Mouse (Mus musculus) stomach, embryonic 16.5 days (tissue): ENCODE results near the gene Lamp1. TPM values are rescaled to one million over a fixed set of nuclear protein-coding genes. Genes with fewer than 3 reads are reported as not detected.
"Not testable (repeated sequence)": the region's sequence is repeated elsewhere in the genome, so short reads cannot be mapped to it uniquely, and the experiment has no call there.

Experiments
- ATAC-seq: fragments of 200-750 bp; cut with Nextera tagmentation; 2 replicates; pipeline ENCODE4 v1.8.0; 2017; ENCODE audit warnings: moderate number of reproducible peaks, moderate TSS enrichment; ENCODE audit not compliant: insufficient read depth, low FRiP score
- H3K27ac ChIP-seq: fragments of 300-500 bp; sonication (generic); 2 replicates; pipeline ENCODE4 v1.5.1; 2014; ENCODE audit warnings: low read length
- H3K27me3 ChIP-seq: fragments of 300-500 bp; sonication (generic); 2 replicates; pipeline ENCODE4 v1.6.1; 2014; ENCODE audit warnings: low read length, control low read depth, mixed read lengths; ENCODE audit not compliant: control insufficient read depth, insufficient read depth
- H3K36me3 ChIP-seq: fragments of 300-500 bp; sonication (generic); 2 replicates; pipeline ENCODE4 v1.6.1; 2014; ENCODE audit warnings: low read length; ENCODE audit not compliant: control insufficient read depth, insufficient read depth
- H3K4me1 ChIP-seq: fragments of 300-500 bp; sonication (generic); 2 replicates; pipeline ENCODE4 v1.6.1; 2014; ENCODE audit warnings: low read length, control low read depth, mixed read lengths; ENCODE audit not compliant: control insufficient read depth, insufficient read depth
- H3K4me2 ChIP-seq: fragments of 300-500 bp; sonication (generic); 2 replicates; pipeline ENCODE4 v1.6.1; 2014; ENCODE audit warnings: low read depth, low read length, mixed read lengths
- H3K4me3 ChIP-seq: fragments of 300-500 bp; sonication (generic); replicated peaks from 2 replicates; pipeline ENCODE4 v1.5.1; 2014; ENCODE audit warnings: mild to moderate bottlenecking, low read length
- H3K9ac ChIP-seq: fragments of 300-500 bp; sonication (generic); 2 replicates; pipeline ENCODE4 v1.6.1; 2014; ENCODE audit warnings: low read length
- H3K9me3 ChIP-seq: fragments of 300-500 bp; sonication (generic); replicated peaks from 2 replicates; pipeline ENCODE4 v1.6.1; 2016; ENCODE audit warnings: low read length, control low read depth; ENCODE audit not compliant: control insufficient read depth
- WGBS: fragments of 180-500 bp; shearing (Covaris S2); extraction: QIAGEN DNeasy Blood & Tissue Kit; methylation state at CpG from one replicate; pipeline ENCODE4 v1.1.7; 2014; 5-methylcytosine and 5-hydroxymethylcytosine counted together
- polyA plus RNA-seq: library from polyadenylated mRNA; unstranded; fragments of >200 nt; fragmentation: Nextera tagmentation; extraction: Ambion mirVana; gene quantifications from 2 replicates; pipeline ENCODE4 v1.2.1, GENCODE M21; 2015

Lamp1 gene
- polyA plus RNA-seq, 1 experiment from 2014 or later = 263 TPM

DNA sequence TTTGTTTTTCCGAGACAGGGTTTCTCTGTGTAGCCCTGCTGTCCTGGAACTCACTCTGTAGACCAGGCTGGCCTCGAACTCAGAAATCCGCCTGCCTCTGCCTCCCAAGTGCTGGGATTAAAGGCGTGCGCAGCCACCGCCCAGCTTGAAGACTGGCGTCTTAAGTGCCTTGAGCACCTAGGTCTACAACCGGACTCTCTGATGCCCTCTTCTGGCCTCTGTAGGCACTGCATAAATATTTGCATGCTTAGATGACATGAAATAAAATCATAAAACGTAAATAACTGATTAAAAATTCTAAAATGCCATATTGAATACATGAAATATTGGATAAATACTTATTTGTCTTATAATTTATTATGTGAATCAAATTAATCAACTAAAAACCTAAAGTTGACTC, 26.7 kb upstream of the Lamp1 start:
- not testable (repeated sequence) for H3K9me3 ChIP-seq, H3K27ac ChIP-seq, H3K9ac ChIP-seq, H3K4me1 ChIP-seq, H3K4me2 ChIP-seq, H3K4me3 ChIP-seq, ATAC-seq, H3K27me3 ChIP-seq
- 70% methylated on average over 9 of the region's 9 CpGs for WGBS
- H3K36me3 ChIP-seq = peaks cover 28% of the 10 kb centered on the region

DNA sequence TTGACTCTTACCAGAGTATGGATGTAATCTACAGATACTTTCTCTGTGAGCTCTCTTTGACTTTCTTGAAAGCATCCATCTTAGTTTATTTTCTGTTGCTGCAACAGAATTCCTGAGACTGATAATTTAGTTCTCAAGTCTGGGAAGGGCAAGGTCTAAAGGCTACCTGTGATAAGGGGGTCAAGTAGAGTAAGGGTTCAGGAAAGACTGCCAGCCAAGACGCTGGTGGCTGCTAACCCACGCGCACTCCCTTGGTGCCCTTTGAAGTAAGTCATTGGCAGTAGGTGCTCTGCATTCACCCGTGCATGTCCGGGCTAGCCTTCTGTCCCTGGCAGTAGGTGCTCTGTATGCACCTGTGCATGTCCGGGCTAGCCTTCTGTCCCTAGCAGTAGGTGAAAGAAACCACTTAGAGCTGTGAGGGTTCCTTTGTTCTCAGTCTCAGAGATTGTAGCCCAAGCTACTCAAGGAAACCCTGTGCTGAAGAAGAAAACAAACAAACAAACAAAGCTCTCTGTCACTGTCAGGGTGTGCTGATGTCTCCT, 19.2 kb upstream of the Lamp1 start:
- Histone ChIP-seq H3K4me2 (no peak overlapping the region), H3K9me3 (no peaks in the 10 kb centered on the region), H3K27me3 (no peaks in the 10 kb centered on the region), H3K27ac (no peak overlapping the region), H3K9ac (no peak overlapping the region), H3K36me3 (peaks cover 46% of the 10 kb centered on the region), H3K4me1 (no peaks in the 10 kb centered on the region), H3K4me3 (no peak overlapping the region)
- 88% methylated on average over 6 of the region's 6 CpGs for WGBS
- ATAC-seq = no peak

DNA sequence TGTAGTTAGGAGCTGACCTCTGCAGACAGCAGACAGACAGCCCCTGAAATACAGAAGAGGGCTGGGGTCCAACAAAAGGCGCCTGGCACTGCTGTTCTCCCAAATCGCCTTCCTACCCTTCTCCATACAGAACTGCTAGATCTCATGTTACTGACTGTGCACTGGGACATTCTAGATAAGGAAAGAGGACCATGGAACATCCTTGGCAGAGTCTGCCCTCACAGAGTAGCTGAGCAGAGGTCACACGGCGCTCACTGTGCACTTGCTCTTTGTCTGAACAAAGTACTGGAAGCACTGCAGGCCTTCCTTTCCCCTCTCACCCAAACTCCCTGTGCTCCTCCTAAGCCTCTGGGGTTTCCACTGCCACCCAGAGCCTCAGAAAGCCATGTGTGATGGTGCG, 17.3 kb upstream of the Lamp1 start:
- H3K9ac ChIP-seq = no peak overlapping the region
- peaks cover 53% of the 10 kb centered on the region for H3K36me3 ChIP-seq
- H3K9me3 ChIP-seq = no peaks in the 10 kb centered on the region
- H3K27ac ChIP-seq = no peak overlapping the region
- no peak for ATAC-seq
- H3K4me2 ChIP-seq = no peak overlapping the region
- H3K27me3 ChIP-seq = no peaks in the 10 kb centered on the region
- 97% methylated on average over 5 of the region's 5 CpGs for WGBS
- no peaks in the 10 kb centered on the region for H3K4me1 ChIP-seq
- no peak overlapping the region for H3K4me3 ChIP-seq

DNA sequence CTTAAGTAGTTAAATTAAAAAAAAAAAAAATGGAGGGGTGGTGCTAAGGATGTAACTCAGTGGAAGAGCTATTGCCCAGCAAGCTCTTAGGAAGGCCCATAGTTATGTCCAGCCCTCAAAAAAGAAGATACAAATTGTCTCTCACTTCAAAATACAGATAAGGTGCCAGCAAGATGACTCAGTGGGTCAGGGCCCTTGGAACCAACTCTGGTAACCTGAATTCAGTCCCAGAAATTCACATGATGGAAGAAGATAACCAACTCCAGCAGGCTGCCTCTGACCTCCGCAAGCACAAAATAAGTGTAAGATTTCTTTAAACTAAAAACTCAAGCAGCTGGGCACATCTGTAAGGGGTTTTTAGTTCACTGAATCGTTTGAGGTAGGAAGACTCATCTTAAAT, 10.5 kb upstream of the Lamp1 start:
- no peak for ATAC-seq
- WGBS = 89% methylated on average over 2 of the region's 2 CpGs
- H3K4me2 ChIP-seq = no peak overlapping the region

DNA sequence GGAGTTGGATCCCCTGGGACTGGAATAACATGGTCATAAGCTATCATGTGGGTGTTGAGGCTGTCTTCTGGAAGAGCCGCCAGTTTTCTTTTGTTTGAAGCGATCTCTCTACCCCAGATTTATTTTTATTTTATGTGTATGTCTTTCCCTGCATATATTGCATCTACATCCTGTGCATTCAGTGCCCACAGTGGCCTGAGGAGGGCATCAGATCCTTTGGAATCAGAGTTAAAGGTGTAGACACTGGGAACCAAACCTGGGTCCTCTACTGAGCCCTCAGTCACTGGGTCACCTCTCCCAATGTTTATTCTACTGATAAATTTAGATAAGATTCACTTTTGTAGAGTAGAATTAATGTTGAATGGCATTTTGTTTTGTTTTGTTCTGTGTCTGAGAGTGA, 9.7 kb upstream of the Lamp1 start:
- Histone ChIP-seq H3K27ac (no peak overlapping the region), H3K4me1 (no peaks in the 10 kb centered on the region), H3K4me3 (no peak overlapping the region), H3K9me3 (no peaks in the 10 kb centered on the region), H3K9ac (no peak overlapping the region), H3K4me2 (no peak overlapping the region), H3K27me3 (no peaks in the 10 kb centered on the region), H3K36me3 (peaks cover 7% of the 10 kb centered on the region; the same call in 1 of the 2 replicates)
- no peak for ATAC-seq
- 94% methylated on average over 2 of the region's 2 CpGs for WGBS

More for the DNA sequence above, 10.5 kb upstream of the Lamp1 start:
- Histone ChIP-seq H3K27me3 (no peaks in the 10 kb centered on the region), H3K27ac (no peak overlapping the region), H3K36me3 (peaks cover 7% of the 10 kb centered on the region; the same call in 1 of the 2 replicates), H3K4me3 (no peak overlapping the region), H3K9me3 (no peaks in the 10 kb centered on the region), H3K4me1 (no peaks in the 10 kb centered on the region), H3K9ac (no peak overlapping the region)

DNA sequence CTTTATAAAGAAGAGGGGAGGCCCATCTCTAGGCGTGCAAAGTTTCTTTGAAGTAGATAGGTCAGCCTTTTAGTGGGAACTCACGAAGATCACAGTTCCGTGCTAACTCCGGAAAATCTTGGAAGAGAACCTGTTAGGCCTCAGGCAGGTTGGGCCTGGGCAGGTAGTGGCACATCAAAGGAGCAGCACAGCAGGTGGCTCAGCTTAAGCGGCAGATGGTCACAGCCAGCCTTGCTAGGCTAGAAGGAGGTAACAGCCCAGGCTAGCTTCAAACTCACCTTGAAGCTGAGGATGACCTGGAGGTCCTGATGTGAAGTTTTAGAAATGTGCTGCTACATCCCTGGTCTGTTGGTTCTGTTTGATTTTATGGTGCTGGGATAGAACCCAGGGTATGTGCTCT, 9.1 kb upstream of the Lamp1 start:
- ATAC-seq = no peak
- H3K27me3 ChIP-seq = no peaks in the 10 kb centered on the region
- 61% methylated on average over 5 of the region's 5 CpGs for WGBS

DNA sequence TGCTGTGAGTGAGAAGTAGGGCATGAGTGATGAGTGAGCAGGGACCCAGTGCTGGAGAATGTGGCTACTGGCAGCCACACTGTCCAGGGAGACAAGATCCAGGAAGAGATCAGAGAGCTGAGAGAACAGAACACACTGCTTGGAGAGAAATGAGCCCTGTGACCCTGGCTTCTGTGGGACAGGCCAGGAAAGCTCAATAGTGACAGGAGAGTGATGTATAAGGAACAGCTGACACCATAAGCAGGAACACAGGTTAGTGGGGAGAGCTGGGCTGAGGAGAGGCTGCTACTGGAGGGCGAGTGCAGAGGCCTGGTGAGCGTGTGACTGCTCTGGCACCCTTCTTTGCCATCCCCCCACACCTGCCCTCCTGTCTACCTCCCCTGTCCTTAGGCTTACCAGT, 8.0 kb upstream of the Lamp1 start:
- Histone ChIP-seq H3K9ac (no peak overlapping the region), H3K27ac (no peak overlapping the region), H3K27me3 (no peaks in the 10 kb centered on the region), H3K9me3 (no peaks in the 10 kb centered on the region), H3K4me1 (no peaks in the 10 kb centered on the region), H3K4me3 (no peak overlapping the region), H3K36me3 (no peaks in the 10 kb centered on the region; the same call in 1 of the 2 replicates), H3K4me2 (no peak overlapping the region)
- no peak for ATAC-seq
- whole genome bisulfite sequencing = 83% methylated on average over 2 of the region's 2 CpGs

More for the DNA sequence above, 9.1 kb upstream of the Lamp1 start:
- no peaks in the 10 kb centered on the region for H3K4me1 ChIP-seq
- no peak overlapping the region for H3K27ac ChIP-seq
- H3K4me3 ChIP-seq = no peak overlapping the region
- H3K9me3 ChIP-seq = no peaks in the 10 kb centered on the region
- H3K36me3 ChIP-seq = peaks cover 7% of the 10 kb centered on the region; the same call in 1 of the 2 replicates
- H3K9ac ChIP-seq = no peak overlapping the region
- no peak overlapping the region for H3K4me2 ChIP-seq

DNA sequence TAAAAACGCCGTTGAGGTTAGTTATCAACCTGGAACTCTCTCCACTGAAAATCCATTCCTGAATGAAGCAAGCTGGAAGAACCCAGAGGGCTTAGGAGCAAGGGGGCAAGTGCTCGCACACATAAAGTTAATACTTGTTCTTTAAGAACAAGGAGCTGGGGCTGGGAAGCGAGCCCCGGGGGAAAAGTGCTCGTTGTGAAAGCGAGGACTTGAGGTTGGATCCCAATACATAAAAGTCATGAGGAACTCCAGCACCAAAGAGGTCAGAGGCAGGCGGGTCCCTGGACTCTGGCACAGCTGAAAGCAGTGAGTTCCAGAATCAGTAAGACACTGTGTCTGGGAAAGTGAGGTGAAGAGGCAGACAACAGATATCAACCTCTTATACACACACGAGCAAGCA, 4.9 kb upstream of the Lamp1 start:
- ATAC-seq = no peak
- Histone ChIP-seq H3K4me3 (no peak overlapping the region), H3K4me2 (no peak overlapping the region), H3K9ac (no peak overlapping the region), H3K27ac (no peak overlapping the region), H3K4me1 (0 out of 2 replicates have a peak, but pooled peaks cover 2% of the 10 kb centered on the region), H3K36me3 (no peaks in the 10 kb centered on the region; the same call in 1 of the 2 replicates), H3K27me3 (no peaks in the 10 kb centered on the region), H3K9me3 (no peaks in the 10 kb centered on the region)
- WGBS = 80% methylated on average over 9 of the region's 9 CpGs

DNA sequence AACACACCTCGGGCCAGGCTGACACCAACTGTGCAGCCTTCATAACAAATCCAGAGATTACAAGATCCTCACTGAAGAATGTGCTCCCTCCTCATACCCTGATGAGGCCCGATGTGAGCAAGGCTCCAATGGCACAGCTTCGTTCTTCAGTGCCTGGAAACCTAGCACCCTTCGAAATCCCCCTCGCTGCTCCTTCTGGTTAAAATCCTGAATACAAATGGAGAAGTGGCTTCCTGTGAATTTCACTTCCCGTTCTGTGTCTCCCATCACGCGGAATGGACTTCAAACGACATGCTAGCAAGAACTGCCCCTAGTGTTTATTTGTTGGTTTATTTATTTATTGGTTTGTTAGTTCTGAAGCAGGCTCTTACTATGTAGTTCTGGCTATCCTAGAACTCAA, 3.6 kb upstream of the Lamp1 start:
- Histone ChIP-seq H3K9ac (no peak overlapping the region), H3K4me1 (peaks cover 8% of the 10 kb centered on the region), H3K4me2 (no peak overlapping the region), H3K9me3 (no peaks in the 10 kb centered on the region), H3K27me3 (no peaks in the 10 kb centered on the region), H3K4me3 (no peak overlapping the region), H3K36me3 (no peaks in the 10 kb centered on the region), H3K27ac (no peak overlapping the region)
- WGBS = 72% methylated on average over 9 of the region's 9 CpGs
- ATAC-seq = no peak
